Mouse (Mus musculus): ENCODE data around the gene Ezr. TPM values are rescaled to one million over a fixed set of nuclear protein-coding genes. Genes with fewer than 3 reads are reported as not detected.

Ezr gene
- total RNA-seq, 4 experiments from 2014 or later = 0.58 to 1.5 (median 1.3) TPM

GRCm38 (mm10) chr17:6744366-6744765 lies 38.2 kb downstream of the Ezr start:
- DNase-seq (ENCODE audit: low spot score in 2 of 2) = no peak

- DNase-seq (ENCODE audit: low spot score in 2 of 2) = no peak
Observed at GRCm38 (mm10) chr17:6743787-6744239, 38.8 kb downstream of the Ezr start.

GRCm38 (mm10) chr17:6743039-6743575 lies 39.5 kb downstream of the Ezr start:
- no peak for DNase-seq (ENCODE audit: low spot score in 2 of 2)

GRCm38 (mm10) chr17:6742083-6743038 lies 40.2 kb downstream of the Ezr start:
- no peak for DNase-seq (ENCODE audit: low spot score in 2 of 2)

- no peak for DNase-seq (ENCODE audit: low spot score in 2 of 2)
Observed at GRCm38 (mm10) chr17:6741271-6741670, 41.3 kb downstream of the Ezr start.

- no peak for DNase-seq (ENCODE audit: low spot score in 2 of 2)
Observed at GRCm38 (mm10) chr17:6740331-6741170, 42.0 kb downstream of the Ezr start.

- no peak for DNase-seq (ENCODE audit: low spot score in 2 of 2)
Observed at GRCm38 (mm10) chr17:6739756-6740155, 42.8 kb downstream of the Ezr start.

- no peak for DNase-seq (ENCODE audit: low spot score in 2 of 2)
Observed at GRCm38 (mm10) chr17:6739266-6739665, 43.3 kb downstream of the Ezr start.

GRCm38 (mm10) chr17:6738836-6739235 lies 43.7 kb downstream of the Ezr start:
- DNase-seq (ENCODE audit: low spot score in 2 of 2) = no peak

- DNase-seq (ENCODE audit: low spot score in 2 of 2) = no peak
Observed at GRCm38 (mm10) chr17:6737273-6737997, 45.1 kb downstream of the Ezr start.

- no peak for DNase-seq (ENCODE audit: low spot score in 2 of 2)
Observed at GRCm38 (mm10) chr17:6736306-6737272, 46.0 kb downstream of the Ezr start.

- no peak for DNase-seq (ENCODE audit: low spot score in 2 of 2)
Observed at GRCm38 (mm10) chr17:6734746-6735441, 47.7 kb downstream of the Ezr start.

GRCm38 (mm10) chr17:6733322-6733875 lies 49.2 kb downstream of the Ezr start:
- DNase-seq (ENCODE audit: low spot score in 2 of 2) = no peak

GRCm38 (mm10) chr17:6732665-6733064 lies 49.9 kb downstream of the Ezr start:
- no peak for DNase-seq (ENCODE audit: low spot score in 2 of 2)

GRCm38 (mm10) chr17:6731634-6732033 lies 51.0 kb downstream of the Ezr start:
- DNase-seq (ENCODE audit: low spot score in 2 of 2) = no peak

- no peak for DNase-seq (ENCODE audit: low spot score in 2 of 2)
Observed at GRCm38 (mm10) chr17:6731132-6731531, 51.5 kb downstream of the Ezr start.

GRCm38 (mm10) chr17:6729244-6729742 lies 53.3 kb downstream of the Ezr start:
- DNase-seq (ENCODE audit: low spot score in 2 of 2) = no peak

GRCm38 (mm10) chr17:6727996-6728610 lies 54.5 kb downstream of the Ezr start:
- DNase-seq (ENCODE audit: low spot score in 2 of 2) = no peak
